Mouse (Mus musculus) brown adipose tissue, adult 24 weeks (tissue): ENCODE results near the gene B4galnt3. TPM values are rescaled to one million over a fixed set of nuclear protein-coding genes. Genes with fewer than 3 reads are reported as not detected.

ENCODE experiments used
- H3K27ac ChIP-seq: fragments of 200-500 bp; replicated peaks from 2 replicates; pipeline ENCODE4 v1.5.1; 2012; ENCODE audit warnings: low read depth, mild to moderate bottlenecking, low read length
- H3K4me1 ChIP-seq: fragments of 200-500 bp; 2 replicates; pipeline ENCODE4 v1.6.1; 2012; ENCODE audit warnings: low read length, mixed read lengths; ENCODE audit not compliant: control insufficient read depth, insufficient read depth, insufficient read length
- H3K4me3 ChIP-seq: fragments of 200-500 bp; 2 replicates; pipeline ENCODE4 v1.5.1; 2012; ENCODE audit warnings: low read depth, mild to moderate bottlenecking, low read length, moderate library complexity; ENCODE audit not compliant: insufficient read depth
- polyA plus RNA-seq: library from polyadenylated mRNA; stranded (reverse); fragments of >200 nt; gene quantifications from 2 replicates; pipeline ENCODE4 v1.2.4, GENCODE M21; 2012; ENCODE audit not compliant: missing spikeins, insufficient read depth, insufficient read length

The B4galnt3 gene
- polyA plus RNA-seq, 1 experiment = not detected

DNA sequence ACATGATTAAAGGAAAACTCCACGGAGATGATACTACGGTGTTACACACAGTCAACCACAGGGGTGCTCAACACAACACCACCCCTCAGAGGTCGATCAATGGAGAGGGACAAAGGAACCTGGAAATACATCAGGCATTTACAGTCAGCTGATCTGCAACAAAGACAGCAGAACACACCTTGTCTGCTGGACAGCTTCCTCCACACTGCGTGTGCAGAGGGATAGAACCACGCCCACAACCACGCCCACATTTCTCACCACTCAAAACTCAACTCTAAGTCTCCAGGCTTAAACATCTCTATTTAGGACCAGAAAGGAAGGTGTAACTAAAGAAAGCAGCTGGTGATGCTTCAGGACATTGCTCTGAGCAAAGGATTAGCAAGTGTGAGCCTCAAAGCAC, 82.8 kb downstream of the B4galnt3 start:
- Histone ChIP-seq H3K27ac (no peak overlapping the region), H3K4me1 (no peaks in the 10 kb centered on the region), H3K4me3 (no peak overlapping the region)

DNA sequence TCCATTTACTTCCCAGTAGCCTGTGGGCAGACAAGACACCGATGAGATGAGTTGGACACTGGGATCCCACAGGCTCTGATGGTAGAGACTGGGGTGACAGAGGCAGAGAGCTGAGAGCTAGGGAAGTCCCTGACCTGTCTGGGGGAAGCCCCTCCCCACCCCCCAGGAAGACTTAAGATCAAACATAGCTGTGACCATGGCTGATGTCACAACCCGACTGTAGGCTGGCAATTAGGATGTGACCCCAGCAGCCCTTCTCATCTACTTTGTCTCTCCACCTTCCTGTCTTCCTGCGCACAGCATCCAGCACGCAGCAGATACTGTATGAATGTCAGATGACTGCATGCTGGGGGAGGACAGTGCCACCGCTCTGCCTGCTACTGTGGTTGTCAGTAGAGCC, 87.8 kb downstream of the B4galnt3 start:
- no peak overlapping the region for H3K27ac ChIP-seq
- H3K4me1 ChIP-seq = no peaks in the 10 kb centered on the region
- no peak overlapping the region for H3K4me3 ChIP-seq

DNA sequence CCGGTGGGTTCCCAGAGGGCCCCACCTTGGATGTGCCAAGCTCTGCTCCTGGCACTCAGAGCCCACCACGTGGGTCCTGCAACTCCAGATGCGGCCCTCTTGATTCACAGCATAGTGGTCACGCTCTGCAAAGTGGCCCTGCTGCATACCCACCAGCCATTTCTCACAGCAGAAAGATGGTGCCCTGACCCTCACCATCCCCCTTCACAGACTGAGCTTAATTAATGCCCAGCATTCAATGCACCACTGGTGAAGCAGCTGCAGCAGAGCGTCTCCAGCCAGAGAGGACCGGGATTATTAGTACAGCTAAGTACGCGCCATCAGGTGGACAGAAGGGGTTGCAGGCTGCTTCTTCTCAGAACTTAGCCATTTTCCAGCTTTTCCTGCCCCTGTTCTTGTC, 92.0 kb downstream of the B4galnt3 start:
- H3K4me1 ChIP-seq = no peaks in the 10 kb centered on the region
- no peak overlapping the region for H3K27ac ChIP-seq
- no peak overlapping the region for H3K4me3 ChIP-seq

DNA sequence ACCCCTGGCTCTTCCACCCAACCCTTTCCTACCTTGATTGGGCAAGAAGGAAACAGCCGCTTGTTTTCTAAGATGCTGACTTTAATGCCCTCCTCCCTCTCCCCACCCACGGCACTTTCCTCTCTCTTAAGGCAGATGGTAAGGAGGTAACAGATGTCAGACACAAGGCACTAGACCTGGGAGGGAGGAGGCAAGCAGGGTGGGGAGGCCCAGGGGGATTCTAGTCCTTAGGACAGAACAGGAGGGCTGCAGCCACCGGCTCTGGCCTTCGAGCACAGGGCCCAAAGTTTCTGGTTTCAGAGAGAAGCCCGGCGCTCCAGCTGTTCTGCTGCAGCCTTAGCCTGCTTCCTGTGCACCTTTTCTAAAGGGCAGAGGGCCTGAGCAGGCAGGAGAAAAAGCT, 92.4 kb downstream of the B4galnt3 start:
- H3K4me3 ChIP-seq = no peak overlapping the region
- no peaks in the 10 kb centered on the region for H3K4me1 ChIP-seq
- no peak overlapping the region for H3K27ac ChIP-seq

DNA sequence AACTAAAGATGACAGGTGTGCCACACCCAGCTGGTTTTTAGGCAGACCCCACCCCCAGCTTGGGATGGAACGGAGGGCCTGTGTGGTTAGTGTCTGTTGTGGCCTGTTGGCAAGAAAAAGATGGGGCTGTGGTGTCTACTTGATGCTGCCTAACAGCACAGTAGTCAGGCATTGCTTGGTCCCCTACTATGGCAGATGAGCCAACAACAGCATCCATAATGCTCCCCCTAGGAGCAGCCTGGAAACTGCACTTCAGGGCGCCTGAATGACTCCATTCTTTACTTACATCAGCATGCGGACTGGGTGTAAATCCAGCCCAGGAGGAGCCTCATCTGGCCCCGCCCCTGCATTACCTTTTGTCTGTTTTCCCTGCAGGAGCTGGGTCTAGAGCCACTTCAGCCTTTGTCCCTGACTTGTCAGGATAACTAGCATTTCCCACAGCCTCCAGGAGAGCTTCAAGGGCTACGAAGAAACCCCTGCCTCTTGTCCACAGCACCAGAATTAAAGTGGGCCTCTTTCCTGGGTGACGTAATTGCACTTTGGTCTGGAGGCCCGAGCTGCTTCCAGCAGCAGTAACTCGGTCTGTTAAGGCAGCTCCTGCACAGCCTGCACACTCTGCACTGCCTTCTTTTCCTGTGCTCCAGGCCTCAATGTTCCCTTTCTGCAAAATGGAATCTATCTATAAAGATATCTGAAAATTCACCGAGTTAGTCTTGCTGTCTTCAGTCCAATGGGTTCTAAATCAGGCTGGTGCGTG, 94.5 kb downstream of the B4galnt3 start:
- H3K27ac ChIP-seq = no peak overlapping the region
- no peak overlapping the region for H3K4me3 ChIP-seq
- no peaks in the 10 kb centered on the region for H3K4me1 ChIP-seq

DNA sequence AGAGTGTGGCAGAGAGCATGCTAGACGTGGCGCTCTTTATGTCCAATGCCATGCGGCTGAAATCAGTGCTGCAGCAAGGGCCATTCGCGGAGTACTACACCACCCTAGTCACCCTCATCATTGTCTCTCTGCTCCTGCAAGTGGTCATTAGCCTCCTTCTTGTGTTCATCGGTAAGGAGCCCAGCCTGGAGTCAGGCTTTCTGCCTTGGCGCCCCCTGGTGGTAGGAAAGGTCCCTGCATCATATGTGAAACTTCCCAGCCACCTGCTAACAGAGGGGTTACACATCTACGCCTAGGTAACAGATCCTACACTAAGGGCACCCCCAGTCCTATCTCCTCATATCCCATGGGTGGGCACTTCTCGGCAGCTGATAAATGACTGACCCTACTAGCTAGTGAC, 96.4 kb downstream of the B4galnt3 start:
- H3K4me1 ChIP-seq = peaks cover 1% of the 10 kb centered on the region; the same call in 1 of the 2 replicates
- H3K27ac ChIP-seq = no peak overlapping the region
- H3K4me3 ChIP-seq = no peak overlapping the region

DNA sequence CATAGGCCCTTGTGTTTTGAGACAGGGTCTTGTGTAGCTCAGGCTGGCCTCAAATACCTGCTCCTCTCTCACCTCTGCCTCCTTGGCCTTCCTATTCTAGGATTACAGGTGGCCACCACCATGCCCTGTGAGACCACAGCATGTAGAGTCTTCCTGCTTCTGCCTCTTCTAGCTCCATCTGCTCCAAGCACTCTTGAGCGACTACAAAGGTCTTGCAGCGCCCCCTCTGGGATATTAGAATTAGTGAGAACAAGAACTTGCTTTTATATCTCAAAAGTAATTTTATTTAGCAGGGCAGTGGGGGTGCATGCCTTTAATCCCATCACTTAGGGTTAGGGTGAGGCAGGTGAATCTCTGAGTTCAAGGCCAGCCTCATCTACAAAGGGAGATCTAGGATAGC, 97.5 kb downstream of the B4galnt3 start:
- Histone ChIP-seq H3K4me1 (peaks cover 6% of the 10 kb centered on the region), H3K27ac (no peak overlapping the region), H3K4me3 (no peak overlapping the region)

DNA sequence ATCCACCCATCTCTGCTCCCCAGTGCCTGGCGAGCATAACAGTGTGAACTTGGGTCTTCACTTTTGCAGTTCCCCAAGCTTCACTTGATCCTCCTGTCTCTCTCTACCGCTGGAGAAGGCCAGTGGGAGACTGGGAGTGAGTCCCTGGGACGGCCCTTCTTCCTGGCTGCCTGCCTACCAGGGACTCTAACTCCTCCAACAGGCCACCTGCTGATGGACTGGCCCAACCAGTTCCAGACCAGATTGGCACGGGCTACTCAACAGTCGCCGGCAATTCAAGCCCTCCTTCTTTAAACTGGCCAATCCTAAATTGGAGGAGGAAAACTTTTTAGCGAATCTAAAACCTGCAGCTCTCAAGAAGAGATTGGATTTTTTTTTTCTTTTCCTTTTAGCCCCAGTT, 99.4 kb downstream of the B4galnt3 start:
- peaks cover 20% of the 10 kb centered on the region for H3K4me1 ChIP-seq
- H3K4me3 ChIP-seq = no peak overlapping the region
- H3K27ac ChIP-seq = no peak overlapping the region

DNA sequence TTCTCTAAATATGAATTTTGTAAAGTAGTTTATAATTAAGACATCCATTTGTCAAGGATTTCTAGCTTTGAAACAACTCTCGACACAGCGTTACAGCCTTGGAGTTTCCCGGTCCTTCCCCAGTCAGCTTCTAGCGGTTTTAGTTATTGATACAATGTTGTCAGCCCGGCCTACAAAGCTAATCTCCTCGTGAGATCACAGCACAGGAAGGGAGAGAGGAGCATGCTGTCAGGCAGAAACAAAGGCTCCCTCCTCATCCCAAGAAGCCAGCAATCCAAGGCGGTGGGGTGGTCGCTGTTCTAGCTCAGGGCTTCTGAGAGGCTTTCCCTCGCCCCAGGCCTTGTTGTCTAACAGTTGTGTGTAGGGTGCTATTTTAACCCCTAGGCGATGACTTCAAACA, 100.1 kb downstream of the B4galnt3 start:
- H3K4me3 ChIP-seq = no peak overlapping the region
- peaks cover 23% of the 10 kb centered on the region for H3K4me1 ChIP-seq
- no peak overlapping the region for H3K27ac ChIP-seq

DNA sequence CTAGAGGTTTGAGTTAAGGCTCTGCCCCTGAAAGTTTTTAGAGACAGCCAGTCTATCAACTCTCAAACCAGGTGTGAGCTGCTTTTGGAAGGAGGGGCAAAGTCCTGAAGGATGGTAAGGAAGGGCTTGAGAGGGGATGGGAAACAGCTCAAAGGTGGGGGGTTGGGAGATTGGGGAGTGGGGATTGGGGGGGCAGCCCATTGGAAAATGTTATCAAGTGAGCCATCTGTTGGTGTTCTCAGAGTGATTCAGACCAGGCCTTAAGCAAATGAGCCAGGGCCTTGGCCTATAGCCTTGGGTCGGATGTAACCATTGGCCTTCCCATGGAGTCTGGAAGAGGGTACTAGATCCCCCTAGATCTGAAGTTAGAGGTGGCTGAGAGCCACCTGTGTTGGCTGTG, 100.6 kb downstream of the B4galnt3 start:
- H3K27ac ChIP-seq = no peak overlapping the region
- peaks cover 28% of the 10 kb centered on the region for H3K4me1 ChIP-seq
- H3K4me3 ChIP-seq = no peak overlapping the region

DNA sequence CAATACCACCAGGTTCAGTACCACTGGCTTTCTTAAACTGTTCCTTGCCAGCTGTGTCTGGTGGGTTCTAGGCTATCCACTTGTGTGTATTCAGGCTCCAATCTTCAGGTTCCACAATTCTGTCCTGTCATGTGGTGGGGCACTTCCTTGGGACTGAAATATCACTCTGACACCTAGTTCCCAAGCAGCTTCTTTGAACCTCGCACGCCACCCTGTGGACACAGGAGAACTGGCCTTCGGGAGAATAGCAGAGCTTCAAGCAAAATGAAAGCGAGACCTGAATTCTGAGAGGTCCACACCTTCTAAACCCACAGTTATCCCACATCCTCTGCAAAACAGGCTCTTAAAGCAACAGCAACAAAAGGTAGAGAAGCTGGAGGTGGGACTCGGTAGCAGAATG, 101.2 kb downstream of the B4galnt3 start:
- peak overlapping the region; percentile 69 for H3K27ac ChIP-seq
- peaks cover 30% of the 10 kb centered on the region for H3K4me1 ChIP-seq
- H3K4me3 ChIP-seq = peak overlapping the region; percentile 1; the same call in 1 of the 2 replicates

DNA sequence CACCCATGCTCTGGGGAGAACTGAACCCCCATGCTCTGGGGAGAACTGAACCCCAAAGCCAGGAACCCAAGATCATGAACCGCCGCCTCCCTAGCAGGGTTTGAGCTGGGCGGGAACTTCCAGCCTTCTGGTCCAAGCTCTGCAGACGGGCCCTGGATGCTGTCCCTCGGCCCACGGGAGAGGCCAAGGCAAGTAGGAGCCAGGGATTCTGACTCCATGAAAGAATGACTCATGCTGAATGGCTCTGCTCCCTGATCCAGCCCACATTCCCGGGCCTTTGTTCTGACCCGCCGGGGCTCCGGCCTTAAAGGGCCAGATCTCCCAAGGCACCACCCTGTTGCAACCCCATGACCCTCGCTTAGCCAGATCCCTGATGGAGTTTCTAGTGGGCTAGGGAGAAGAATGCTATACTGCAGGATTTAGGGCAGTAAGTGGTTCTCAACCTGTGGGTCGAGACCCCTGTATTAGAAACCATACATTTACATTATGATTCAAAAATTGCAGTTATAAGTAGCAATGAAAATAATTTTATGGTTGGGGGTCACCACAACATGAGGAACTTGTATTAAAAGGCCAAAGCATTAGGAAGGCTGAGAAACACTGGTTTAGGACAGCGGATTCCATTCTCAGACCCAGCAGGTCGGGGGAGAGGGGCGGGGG, 102.0 kb downstream of the B4galnt3 start:
- Histone ChIP-seq H3K4me3 (peak overlapping the region; percentile 29), H3K27ac (peak overlapping the region; percentile 62), H3K4me1 (peaks cover 35% of the 10 kb centered on the region)

DNA sequence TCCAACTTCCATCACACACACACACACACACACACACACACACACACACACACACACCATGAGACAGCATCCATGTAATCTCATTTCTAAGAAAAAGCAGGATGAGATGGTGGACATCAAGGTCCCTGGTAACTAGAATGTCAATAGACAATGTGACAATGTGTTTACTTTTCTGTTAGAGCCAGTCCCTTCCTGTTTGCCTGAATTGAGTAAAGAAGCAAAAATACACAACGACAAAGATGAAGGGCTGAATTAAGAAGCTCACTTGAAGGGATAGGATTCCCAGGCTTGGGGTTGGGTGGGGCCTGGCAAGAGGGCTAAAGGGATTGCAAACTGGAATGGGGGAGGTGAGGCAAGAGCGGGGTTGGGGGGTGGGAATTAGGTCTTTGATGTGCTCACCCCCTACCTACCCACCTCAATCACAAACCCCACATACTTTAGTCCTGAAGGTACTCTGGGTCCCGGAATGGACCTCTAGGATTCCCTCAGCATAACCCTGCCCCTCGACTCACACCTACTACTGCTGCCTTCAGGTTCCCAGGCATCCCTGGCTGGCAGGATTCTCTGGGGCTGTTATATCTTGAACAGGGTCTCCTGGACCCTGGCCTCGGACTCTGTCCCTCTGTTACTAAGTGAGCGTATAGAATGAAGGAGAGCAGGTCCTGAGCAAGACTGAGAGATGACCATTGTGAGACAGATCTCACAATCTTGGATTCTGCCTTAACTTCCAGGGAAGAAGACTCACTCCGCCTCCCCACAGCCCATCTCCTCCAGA, 102.8 kb downstream of the B4galnt3 start:
- Histone ChIP-seq H3K4me1 (peaks cover 35% of the 10 kb centered on the region), H3K4me3 (peak overlapping the region; percentile 29; the same call in 1 of the 2 replicates), H3K27ac (peak overlapping the region; percentile 62)

DNA sequence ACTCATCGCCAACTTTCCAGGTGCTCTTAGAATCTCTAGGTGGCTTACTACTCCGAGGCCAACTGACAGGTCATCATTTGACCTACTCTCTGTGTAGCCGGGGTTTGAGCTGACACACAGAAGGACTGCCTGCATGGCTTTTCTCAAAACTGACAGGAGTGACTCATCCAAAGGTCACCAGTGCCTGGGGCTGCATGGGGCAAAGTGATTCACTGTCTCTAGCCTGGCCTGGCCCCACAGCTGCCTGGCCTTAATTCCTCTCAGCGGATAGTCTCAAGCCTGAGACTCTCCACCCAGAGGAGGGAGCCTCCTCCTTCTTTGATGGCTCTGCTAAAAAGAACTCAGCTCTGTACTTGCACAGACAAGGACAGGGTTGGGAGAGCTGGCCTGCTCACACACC, 103.4 kb downstream of the B4galnt3 start:
- Histone ChIP-seq H3K4me1 (peaks cover 35% of the 10 kb centered on the region), H3K27ac (peak overlapping the region; percentile 58; the same call in 1 of the 2 replicates), H3K4me3 (no peak overlapping the region)

DNA sequence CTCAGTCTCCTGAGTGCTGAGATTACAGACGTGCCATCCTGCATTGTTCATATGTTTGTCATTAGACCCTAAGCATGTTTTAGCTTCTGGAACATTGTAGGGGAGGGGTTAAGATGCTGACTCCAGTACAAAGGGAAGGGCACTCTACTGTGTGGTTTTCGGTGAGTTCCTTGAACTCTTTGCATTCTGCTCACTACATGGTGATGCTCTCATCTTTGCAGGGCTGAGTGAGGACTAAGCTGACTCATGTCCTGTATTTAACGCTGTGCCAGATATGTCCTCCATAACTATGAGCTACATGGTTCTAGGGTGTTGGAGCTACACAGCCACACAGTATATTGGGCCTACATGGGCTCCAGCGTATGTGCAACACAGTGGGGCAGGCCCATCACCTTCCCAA, 104.0 kb downstream of the B4galnt3 start:
- H3K4me3 ChIP-seq = no peak overlapping the region
- peak overlapping the region; percentile 58; the same call in 1 of the 2 replicates for H3K27ac ChIP-seq
- peaks cover 35% of the 10 kb centered on the region for H3K4me1 ChIP-seq
